ENCODE assay signal across 10 mouse cellular contexts in the genomic region with DNA sequence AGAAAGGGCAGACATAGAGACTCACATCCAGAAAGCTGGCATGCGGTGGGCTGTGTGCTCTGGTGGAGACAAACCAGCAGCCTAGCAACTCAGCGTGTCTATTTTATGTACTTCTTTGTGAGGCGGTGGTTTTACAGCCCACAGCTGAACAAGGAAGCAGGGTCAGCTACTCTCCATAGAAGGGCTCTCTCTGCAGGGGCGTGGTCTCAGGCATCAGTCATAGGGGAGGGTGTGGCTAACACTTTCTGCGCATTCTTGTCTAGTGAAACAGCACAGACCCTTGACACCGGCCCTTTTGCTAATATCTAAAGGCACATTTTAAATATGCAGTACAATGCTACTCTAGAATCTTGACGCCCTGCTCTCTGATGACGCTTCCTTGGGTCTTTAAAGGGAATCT.
A peak's percentile ranks its signal among the peaks of the same experiment; 100 is the strongest.
DNase-seq lines count a peak whose midpoint lies in the region; ATAC-seq and TF ChIP-seq lines count a peak whose summit lies in the region.
"Had no signal": no experiment of that assay in that cellular context is flagged by ENCODE, and none has a peak within 500 bp of the region (broad histone marks: within the 10 kb centered on the region; RNA-seq: fewer than 3 reads in every experiment).

No protein-coding gene starts in this region.

- peak; percentile 74 for DNase-seq in lung, postnatal 0 days (ENCODE audit: low spot score)
- no peak for DNase-seq in lung, postnatal 4 days
- DNase-seq in NIH3T3 (ENCODE audit: low read depth): peak; percentile 75
- DNase-seq in liver, embryonic 11.5 days (ENCODE audit: low spot score): peak; percentile 35
- DNase-seq in spleen, adult 2 months (ENCODE audit: low read depth in 1 of 2, low spot score in 2 of 2): peak; percentile 47 to 50
- no peak for DNase-seq in hindbrain, embryonic 11.5 days (ENCODE audit: low spot score)
- DNase-seq in left cerebral cortex, adult 11 months (ENCODE audit: low spot score): no peak
- DNase-seq: right cerebral cortex, postnatal 4 days had no signal

- no peak overlapping the region for H3K4me3 ChIP-seq in lung, postnatal 0 days (ENCODE audit: low read depth, low read length)
- H3K4me3 ChIP-seq in liver, embryonic 11.5 days (ENCODE audit: low read depth, low read length): no peak overlapping the region
- no peak overlapping the region for H3K4me3 ChIP-seq in spleen, adult 2 months (ENCODE audit: extremely low read depth, insufficient read depth, insufficient read length)
- H3K4me3 ChIP-seq in hindbrain, embryonic 11.5 days (ENCODE audit: low read depth, low read length): no peak overlapping the region
- H3K4me3 ChIP-seq in heart, embryonic 11.5 days (ENCODE audit: low read depth, low read length): no peak overlapping the region
- H3K4me3 ChIP-seq: midbrain, embryonic 13.5 days had no signal

- no peak overlapping the region for H3K27ac ChIP-seq in lung, postnatal 0 days (ENCODE audit: low read length)
- no peak overlapping the region for H3K27ac ChIP-seq in liver, embryonic 11.5 days (ENCODE audit: low read depth, low read length)
- H3K27ac ChIP-seq in spleen, adult 2 months (ENCODE audit: insufficient read depth, low read length): no peak overlapping the region
- H3K27ac ChIP-seq in hindbrain, embryonic 11.5 days (ENCODE audit: low read depth, low read length): no peak overlapping the region
- no peak overlapping the region for H3K27ac ChIP-seq in heart, embryonic 11.5 days (ENCODE audit: low read depth, low read length)
- H3K27ac ChIP-seq: midbrain, embryonic 13.5 days had no signal

- no peaks in the 10 kb centered on the region for H3K4me1 ChIP-seq in lung, postnatal 0 days (ENCODE audit: insufficient read depth, low read depth, low read length)
- H3K4me1 ChIP-seq in liver, embryonic 11.5 days (replicated peaks; ENCODE audit: control insufficient read depth, insufficient read depth, low read length): no peaks in the 10 kb centered on the region
- H3K4me1 ChIP-seq in spleen, adult 2 months (ENCODE audit: control insufficient read depth, insufficient read depth, insufficient read length): peaks cover 28% of the 10 kb centered on the region; the same call in 1 of the 2 replicates
- no peaks in the 10 kb centered on the region for H3K4me1 ChIP-seq in hindbrain, embryonic 11.5 days (replicated peaks; ENCODE audit: control insufficient read depth, insufficient read depth, low read length)
- no peaks in the 10 kb centered on the region for H3K4me1 ChIP-seq in heart, embryonic 11.5 days (ENCODE audit: control insufficient read depth, insufficient read depth, low read length)

- H3K27me3 ChIP-seq in lung, postnatal 0 days (replicated peaks; ENCODE audit: insufficient read depth, low read length): no peaks in the 10 kb centered on the region
- no peaks in the 10 kb centered on the region for H3K27me3 ChIP-seq in liver, embryonic 11.5 days (replicated peaks; ENCODE audit: control insufficient read depth, insufficient read depth, low read length)
- H3K27me3 ChIP-seq in spleen, adult 2 months (ENCODE audit: control insufficient read depth, insufficient read depth, low read length): no peaks in the 10 kb centered on the region
- H3K27me3 ChIP-seq in hindbrain, embryonic 11.5 days (ENCODE audit: control insufficient read depth, insufficient read depth, low read length): no peaks in the 10 kb centered on the region
- H3K27me3 ChIP-seq in heart, embryonic 11.5 days (ENCODE audit: control insufficient read depth, insufficient read depth, low read length): no peaks in the 10 kb centered on the region
- H3K27me3 ChIP-seq: midbrain, embryonic 13.5 days had no signal

- WGBS in lung, postnatal 0 days: 60% methylated on average over 8 of the region's 8 CpGs
- WGBS in liver, embryonic 11.5 days: 57% methylated on average over 8 of the region's 8 CpGs
- WGBS in spleen, adult 2 months: 31% methylated on average over 8 of the region's 8 CpGs
- 79% methylated on average over 8 of the region's 8 CpGs for WGBS in hindbrain, embryonic 11.5 days
- WGBS in heart, embryonic 11.5 days (ENCODE audit: insufficient replicate concordance): 70% methylated on average over 8 of the region's 8 CpGs

- H3K4me2 ChIP-seq in lung, postnatal 0 days (replicated peaks; ENCODE audit: low read depth, low read length): no peak overlapping the region
- H3K4me2 ChIP-seq in liver, embryonic 11.5 days: no peak overlapping the region
- H3K4me2 ChIP-seq in hindbrain, embryonic 11.5 days (replicated peaks; ENCODE audit: low read depth, low read length): no peak overlapping the region
- no peak overlapping the region for H3K4me2 ChIP-seq in heart, embryonic 11.5 days
- H3K4me2 ChIP-seq: midbrain, embryonic 13.5 days had no signal

- peak; percentile 88 for ATAC-seq in lung, postnatal 0 days
- ATAC-seq in liver, embryonic 11.5 days (replicated peaks; ENCODE audit: low FRiP score): no peak
- ATAC-seq in hindbrain, embryonic 11.5 days (ENCODE audit: low FRiP score): no peak
- ATAC-seq in heart, embryonic 11.5 days (replicated peaks; ENCODE audit: insufficient number of reproducible peaks, low FRiP score, low TSS enrichment): no peak
- ATAC-seq: midbrain, embryonic 13.5 days had no signal

- no peak for TF ChIP-seq EP300 in lung, postnatal 0 days (IDR thresholded peaks at IDR 0.05)

- H3K9me3 ChIP-seq in lung, postnatal 0 days (ENCODE audit: low read length): no peaks in the 10 kb centered on the region
- H3K9me3 ChIP-seq in liver, embryonic 11.5 days (ENCODE audit: control insufficient read depth, low read length): no peaks in the 10 kb centered on the region
- no peaks in the 10 kb centered on the region for H3K9me3 ChIP-seq in hindbrain, embryonic 11.5 days (ENCODE audit: control insufficient read depth, low read length)
- H3K9me3 ChIP-seq in heart, embryonic 11.5 days (replicated peaks; ENCODE audit: control insufficient read depth, low read length): no peaks in the 10 kb centered on the region
- H3K9me3 ChIP-seq: midbrain, embryonic 13.5 days had no signal

- no peak overlapping the region for H3K9ac ChIP-seq in lung, postnatal 0 days (replicated peaks; ENCODE audit: low read depth)
- no peak overlapping the region for H3K9ac ChIP-seq in liver, embryonic 11.5 days (ENCODE audit: low read depth, low read length)
- H3K9ac ChIP-seq in hindbrain, embryonic 11.5 days (ENCODE audit: low read depth, low read length): no peak overlapping the region
- H3K9ac ChIP-seq in heart, embryonic 11.5 days (ENCODE audit: low read depth, low read length): no peak overlapping the region
- H3K9ac ChIP-seq: midbrain, embryonic 13.5 days had no signal

- no peaks in the 10 kb centered on the region for H3K36me3 ChIP-seq in lung, postnatal 0 days (ENCODE audit: insufficient read depth, low read length)
- H3K36me3 ChIP-seq in liver, embryonic 11.5 days (ENCODE audit: control insufficient read depth, insufficient read depth, low read length): no peaks in the 10 kb centered on the region
- no peaks in the 10 kb centered on the region for H3K36me3 ChIP-seq in spleen, adult 2 months (ENCODE audit: control insufficient read depth, insufficient read depth, low read length)
- H3K36me3 ChIP-seq in hindbrain, embryonic 11.5 days (ENCODE audit: control insufficient read depth, insufficient read depth, low read length): no peaks in the 10 kb centered on the region
- no peaks in the 10 kb centered on the region for H3K36me3 ChIP-seq in heart, embryonic 11.5 days (ENCODE audit: control insufficient read depth, insufficient read depth, low read length)
- H3K36me3 ChIP-seq: midbrain, embryonic 13.5 days had no signal

- TF ChIP-seq CTCF in lung, postnatal 0 days (IDR thresholded peaks at IDR 0.05): no peak
- TF ChIP-seq CTCF in spleen, adult 2 months (IDR thresholded peaks at IDR 0.05; ENCODE audit: extremely low read depth, insufficient read depth, insufficient read length, insufficient replicate concordance): no peak

- TF ChIP-seq POLR2A in spleen, adult 2 months (IDR thresholded peaks at IDR 0.05; ENCODE audit: low read depth, low read length): no peak

Comparison
In these comparisons a context has a peak if more than half of its experiments do, and no peak if none do; other contexts are left out.
1. DNase-seq: peak in lung, postnatal 0 days (single experiment), NIH3T3 (single experiment), liver, embryonic 11.5 days (single experiment) and spleen, adult 2 months (2 of 2); none in lung, postnatal 4 days (0 of 2), hindbrain, embryonic 11.5 days (single experiment) and left cerebral cortex, adult 11 months (single experiment).